Mouse (Mus musculus): ENCODE data around the gene Trim14.

DNA sequence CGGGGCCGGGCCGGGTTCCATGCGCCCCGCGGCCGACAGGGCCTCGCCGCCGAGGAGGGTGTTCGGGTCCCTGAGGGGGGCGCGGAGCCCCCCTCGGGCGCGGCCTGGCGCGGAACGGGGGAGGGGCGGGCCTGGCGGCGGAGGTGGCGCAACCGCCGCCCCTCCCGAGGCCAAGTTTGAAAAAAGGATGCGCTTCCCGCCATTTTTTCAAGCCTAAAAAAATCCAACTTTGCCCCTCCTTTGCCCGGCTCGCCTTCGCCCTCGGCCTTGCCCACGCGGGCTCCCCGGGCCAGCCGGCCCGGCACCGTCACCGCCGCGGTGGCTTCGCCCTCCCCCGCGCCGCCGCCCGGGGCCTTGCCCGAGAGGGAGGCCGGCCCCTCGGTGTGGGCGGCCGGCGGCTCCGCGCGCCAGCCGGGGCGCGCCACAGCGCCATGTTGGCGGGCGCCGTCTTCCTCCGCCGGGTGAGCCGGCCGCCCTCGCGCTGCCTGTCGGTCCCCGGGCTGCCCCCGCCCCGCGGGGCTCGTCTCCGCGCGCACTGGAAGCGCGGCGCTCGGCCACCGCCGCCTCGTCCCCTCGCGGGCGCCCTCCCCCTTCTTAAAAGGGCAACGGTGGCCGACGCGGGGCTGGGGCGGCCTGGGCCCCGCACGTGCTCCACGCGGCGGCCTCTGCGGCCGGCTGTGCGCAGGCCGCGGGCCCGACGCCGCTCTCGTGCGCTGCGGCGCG is 84.0 kb downstream of the Trim14 start:
- TF ChIP-seq POLR2A (IDR thresholded peaks at IDR 0.05; ENCODE audit: low read depth, low read length), result no peak; the same call in 1 of the 2 replicates
- no peak for TF ChIP-seq CTCF (IDR thresholded peaks at IDR 0.05; ENCODE audit: extremely low read depth, insufficient read depth, insufficient read length, insufficient replicate concordance)

All from spleen, adult 2 months (tissue).